Mouse (Mus musculus): Measurements from ENCODE around the gene Fpgs.

Gene Fpgs

GRCm38 (mm10) chr2:32724149-32724548, 20.2 kb upstream of the Fpgs start:
- DNase-seq = no peak

DNA sequence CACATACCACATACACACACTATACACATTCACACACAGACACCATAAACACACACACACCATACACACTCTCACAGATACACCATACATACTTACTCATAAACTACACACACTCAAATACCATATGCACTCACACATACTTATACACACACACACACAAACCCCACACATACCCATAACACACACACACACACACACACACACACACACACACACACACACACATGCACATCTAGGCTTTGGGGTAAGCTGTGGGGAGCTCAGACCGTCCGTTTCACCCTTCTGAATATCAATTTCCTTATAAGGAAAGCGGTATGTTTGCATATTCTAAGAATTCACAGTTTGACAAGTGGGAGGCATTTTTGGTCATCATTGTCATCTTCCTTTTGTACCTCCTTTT, 18.6 kb upstream of the Fpgs start:
- DNase-seq = no peak

DNA sequence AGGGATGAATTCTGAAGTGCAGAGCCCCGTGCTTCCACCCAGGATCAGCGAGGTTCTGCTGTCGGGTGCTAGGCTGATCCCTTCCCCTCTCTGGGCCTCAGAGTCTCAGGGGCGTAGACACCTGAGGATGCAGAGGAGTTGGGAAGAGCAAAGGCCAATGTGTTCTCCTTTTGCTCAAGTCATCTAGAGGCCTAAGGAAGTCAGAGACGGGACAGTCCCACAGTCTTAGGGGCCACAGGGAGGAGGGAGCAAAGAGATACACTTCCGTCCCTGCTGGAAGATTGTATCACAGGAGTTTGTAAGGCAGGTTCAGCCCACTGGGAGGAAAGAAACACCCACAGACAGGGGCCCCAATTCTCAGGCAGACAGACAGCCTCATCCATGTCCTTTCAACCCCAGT, 18.1 kb upstream of the Fpgs start:
- DNase-seq = no peak

DNA sequence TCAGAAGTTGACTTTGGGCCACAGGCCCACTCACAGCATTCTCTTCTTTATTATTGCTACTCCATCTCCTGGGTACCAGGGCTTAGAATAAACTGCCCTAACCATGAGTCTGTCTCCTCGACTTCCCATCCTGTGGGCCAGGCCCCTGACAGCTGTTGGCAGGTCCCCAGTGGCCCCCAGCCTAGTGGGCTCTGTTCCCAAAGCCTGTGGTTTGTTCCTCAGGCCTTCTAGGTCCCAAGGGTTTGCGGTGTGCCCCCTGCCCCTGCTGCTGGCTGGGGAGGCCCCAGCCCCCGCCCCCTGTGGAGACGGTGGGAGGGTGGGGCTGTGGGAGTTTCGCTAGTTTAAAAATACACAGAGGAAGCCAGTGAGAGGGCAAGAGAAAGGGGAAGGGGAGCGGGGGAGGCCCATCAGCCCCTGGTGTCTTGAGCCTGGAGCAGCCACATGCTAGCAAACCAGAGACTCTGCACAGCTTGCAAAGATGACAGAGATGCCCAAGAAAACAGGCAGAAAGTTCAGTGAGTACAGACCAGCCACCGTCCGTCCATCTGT, 16.8 kb upstream of the Fpgs start, which contains the start of gene Sh2d3c:
Gene Sh2d3c, plus strand, starts transcription at position 375 of the 549 bp plus-strand sequence.
- peak; percentile 65 to 70 for DNase-seq

GRCm38 (mm10) chr2:32720053-32720452, 16.1 kb upstream of the Fpgs start:
- no peak for DNase-seq

DNA sequence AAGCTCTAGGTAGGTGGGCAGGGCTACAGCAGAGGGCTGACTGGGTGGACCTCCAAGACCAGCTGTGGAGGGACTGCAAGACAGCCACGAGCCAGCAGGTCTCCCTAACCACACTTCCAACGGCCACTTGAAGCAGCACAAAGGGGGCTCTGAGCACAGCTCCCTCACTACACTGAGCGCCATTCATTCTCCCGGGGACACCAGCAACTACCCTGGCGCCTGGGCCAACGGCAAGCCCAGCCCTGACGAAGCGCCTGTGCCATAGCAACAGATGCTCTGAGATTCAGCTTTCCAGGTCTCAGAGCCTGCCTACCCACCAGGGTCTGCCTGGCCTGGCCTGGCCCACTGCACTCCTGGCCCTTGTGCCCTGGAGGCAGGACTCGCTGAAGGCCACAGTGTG, 14.8 kb upstream of the Fpgs start:
- DNase-seq = no peak

GRCm38 (mm10) chr2:32714987-32715425, 11.1 kb upstream of the Fpgs start:
- DNase-seq = peak; percentile 52 to 56

DNA sequence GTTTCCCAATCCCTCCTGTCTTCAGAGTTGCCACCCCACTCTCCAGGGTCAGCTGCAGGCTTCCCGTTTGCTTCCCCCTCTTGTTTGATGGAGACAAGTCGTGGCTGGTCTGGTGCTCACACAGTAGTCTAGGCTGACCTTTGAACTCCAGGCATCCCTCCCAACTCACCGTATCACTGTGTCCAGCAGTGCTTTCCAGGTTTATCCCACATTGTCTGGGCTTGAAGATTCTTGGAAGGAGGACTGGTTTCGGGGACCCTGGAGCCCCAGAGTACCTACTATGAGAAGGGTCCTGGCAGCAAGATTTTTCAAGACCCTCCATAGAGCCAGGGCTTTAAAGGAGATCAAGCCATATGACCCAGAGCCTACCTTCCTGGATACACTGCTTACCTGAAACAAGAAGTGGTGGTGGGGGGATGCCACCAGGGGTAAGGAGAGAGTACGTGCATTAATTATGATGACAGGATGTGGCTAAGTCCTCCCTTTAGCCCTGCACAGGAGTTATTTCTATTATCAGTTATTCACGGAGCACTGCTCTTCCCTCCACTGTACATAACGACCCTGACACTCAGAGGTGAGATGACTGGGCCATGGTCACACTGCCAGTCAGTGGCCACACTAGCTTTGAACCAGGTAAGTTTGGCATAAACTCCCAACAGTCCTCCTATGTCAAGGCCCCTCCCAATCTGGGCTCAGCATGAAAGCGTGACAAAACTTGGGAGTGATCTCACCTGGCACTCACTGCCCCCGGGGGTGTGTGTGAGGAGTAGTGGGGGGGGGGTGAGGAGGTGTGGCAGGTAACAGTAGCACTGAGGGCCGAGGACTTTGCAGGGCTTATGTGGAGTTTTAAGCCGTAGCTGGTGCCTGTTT, 10.4 kb upstream of the Fpgs start:
- peak in 1 of 2 experiments; percentile 29 for DNase-seq

DNA sequence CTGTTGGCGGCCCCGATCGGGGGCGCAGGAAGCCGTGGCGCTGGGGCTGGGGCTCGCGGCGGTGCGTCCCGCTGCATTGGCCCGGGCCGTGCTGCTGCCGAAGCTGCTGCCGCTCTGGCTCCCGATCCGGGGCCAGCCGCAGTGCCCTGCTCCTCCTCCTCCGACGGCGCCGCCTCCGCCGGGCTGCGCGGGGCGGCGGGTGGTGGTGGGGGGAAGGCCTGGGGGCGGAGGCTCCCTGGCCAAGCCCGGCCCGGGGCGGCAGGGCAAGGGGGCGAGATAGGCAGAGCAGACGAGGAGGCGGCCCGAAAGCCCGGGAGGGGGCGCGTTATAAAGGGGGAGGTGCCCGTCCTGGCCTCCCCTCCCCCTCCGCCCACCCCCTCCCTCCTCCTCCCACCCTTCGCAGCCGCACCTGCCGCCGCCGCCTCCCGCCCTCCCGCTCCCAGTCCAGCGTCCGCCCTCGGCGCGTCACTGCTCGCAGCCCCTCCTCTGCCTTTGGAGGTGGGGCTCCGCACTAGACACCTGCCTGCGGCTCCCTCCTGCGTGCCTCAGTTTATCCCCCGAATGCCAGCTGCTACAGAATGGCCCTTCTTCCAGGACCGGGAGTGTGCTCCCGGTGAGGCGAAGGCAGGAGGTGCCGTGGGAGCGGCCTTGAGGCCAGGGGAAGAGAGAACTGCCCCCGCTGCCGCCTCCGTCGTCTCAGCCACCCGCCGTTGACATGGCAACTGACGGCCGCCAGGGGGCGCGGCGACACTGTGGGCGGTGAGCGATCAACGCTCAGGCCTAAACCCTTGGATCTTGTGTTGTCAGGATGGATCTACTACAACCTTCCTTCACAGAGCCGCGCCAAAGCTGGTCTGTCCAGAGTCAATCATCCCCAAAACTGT, 9.2 kb upstream of the Fpgs start, which contains the start of gene Cdk9:
Gene Cdk9, minus strand, starts transcription at position 143 of the 884 bp plus-strand sequence.
- peak; percentile 88 to 89 for DNase-seq

DNA sequence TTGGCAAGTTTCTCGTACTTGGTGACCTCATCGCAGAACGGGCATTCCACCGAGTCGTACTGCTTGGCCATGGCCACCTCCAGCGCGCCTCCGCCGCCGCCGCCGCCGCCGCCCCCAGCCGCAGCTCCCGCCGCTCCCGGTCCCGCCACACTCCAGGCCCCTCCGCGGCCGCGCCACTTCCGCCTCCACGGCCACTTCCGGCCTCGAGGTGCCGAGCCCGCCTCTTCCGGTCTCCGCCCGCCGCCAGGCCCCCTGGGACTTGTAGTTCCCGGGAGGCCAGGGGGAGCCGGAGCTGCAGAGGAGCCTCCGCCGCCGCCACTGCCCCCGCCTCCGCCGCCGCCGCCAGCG, 8.6 kb upstream of the Fpgs start:
- DNase-seq = peak; percentile 93 to 97

GRCm38 (mm10) chr2:32712108-32712551, 8.2 kb upstream of the Fpgs start:
- peak; percentile 68 to 71 for DNase-seq

GRCm38 (mm10) chr2:32711301-32712056, 7.5 kb upstream of the Fpgs start:
- DNase-seq = no peak

DNA sequence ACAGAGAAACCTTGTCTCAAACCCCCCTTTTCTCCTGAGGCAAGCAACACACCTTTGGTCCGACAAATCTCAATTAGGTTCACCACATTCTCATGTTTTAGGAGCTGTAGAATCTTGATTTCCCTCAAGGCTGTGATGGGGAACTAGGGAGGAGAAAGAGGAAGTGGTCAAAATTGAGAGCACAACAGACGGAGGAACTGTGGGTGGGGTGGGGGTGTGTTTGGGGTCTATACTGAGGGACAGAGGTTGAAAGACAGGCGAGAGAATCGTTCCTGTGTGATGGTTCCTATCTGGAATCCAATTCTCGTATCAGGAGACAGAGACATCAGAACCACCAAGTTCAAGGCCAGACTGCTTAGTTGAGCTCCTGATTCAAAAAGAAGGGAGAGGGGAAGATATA, 6.5 kb upstream of the Fpgs start:
- DNase-seq = peak; percentile 43 to 51

DNA sequence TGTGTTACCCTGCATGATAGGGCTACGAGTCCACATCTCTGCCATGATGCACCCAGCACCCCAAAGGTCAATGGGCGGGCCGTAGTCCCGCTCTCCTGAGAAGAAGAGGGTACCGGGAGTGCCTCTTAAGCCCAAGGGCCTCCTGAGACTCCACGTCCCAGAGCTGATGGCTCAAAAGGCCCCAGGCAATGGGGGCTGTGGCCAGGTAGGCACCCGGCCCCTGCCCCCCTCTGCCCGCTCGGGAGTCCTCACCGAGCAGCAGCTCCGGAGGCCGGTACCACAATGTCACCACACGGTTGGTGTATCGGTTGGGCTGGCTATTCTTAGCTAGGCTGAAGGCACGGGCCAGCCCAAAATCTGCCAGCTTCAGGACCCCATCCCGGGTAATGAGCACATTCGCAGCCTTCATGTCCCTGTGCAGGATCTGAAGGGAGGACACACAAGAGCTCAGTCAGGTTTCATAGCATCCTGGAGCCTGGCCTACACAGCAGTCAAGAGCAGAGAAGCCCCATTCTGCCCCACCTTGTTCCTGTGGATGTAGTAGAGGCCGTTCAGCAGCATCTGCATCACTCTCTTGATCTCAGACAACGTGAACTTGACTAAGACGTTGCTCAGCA, 5.7 kb upstream of the Fpgs start:
- DNase-seq = no peak

GRCm38 (mm10) chr2:32708643-32709042, 4.7 kb upstream of the Fpgs start:
- DNase-seq = peak; percentile 38 to 58

DNA sequence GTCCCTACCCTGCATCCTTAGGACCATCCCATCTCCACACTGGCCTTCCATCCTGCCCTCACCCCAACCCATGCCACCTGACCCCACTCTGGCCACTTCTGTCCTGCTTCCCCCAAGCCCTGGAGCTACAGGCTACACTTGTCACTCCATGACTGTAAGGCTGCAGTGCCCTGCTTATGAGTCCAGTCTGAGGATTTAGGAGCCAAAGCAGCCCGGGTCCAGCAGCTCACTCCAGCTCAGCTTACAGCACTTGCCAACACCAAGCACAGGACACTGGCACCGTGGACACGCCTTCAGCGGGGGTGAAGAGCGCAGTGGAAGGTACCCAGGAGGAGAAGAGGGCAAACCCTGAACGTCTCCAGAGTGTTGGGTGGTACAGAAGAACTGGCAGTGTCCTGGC, 3.0 kb upstream of the Fpgs start:
- no peak for DNase-seq

DNA sequence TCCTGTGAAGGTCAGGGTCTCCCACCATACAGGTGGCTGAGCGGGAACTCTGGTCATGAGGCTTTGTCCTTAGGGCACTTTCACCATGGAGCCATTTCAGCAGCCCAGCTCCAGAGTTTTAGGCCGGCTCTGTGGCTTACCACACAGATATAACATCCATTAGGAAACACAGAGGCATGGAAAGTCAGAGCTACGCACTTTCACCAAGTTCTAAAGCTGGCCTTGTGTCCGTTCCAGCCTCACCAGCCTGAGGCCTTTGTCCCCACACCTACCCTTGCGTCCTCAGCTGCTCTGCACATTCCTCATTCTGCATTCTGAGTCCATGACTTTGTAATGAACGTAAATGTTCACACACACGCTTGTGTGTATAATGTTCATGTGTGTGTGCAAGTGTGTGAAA, 1.1 kb upstream of the Fpgs start:
- no peak for DNase-seq

DNA sequence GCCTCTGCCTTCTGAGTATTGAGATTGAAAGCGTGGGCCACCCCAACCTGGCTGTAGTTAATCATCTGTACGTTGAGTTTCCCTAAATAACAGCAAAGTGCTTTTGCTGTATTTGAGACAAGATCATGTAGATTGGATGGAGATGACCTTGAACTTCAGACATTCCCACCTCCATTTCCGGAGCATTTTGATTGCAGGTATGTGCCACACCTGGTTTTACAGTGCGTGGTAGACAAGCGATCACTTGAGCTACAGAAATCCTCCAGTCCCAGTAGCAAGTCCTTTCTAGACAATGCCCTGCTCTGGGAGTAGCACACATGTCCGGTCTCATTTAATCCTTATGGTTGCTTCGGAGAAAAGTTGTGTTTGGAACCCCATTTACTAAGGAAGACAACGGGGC, 899 bp downstream of the Fpgs start:
- DNase-seq = no peak

GRCm38 (mm10) chr2:32700966-32701743, 2.8 kb downstream of the Fpgs start:
- no peak for DNase-seq

DNA sequence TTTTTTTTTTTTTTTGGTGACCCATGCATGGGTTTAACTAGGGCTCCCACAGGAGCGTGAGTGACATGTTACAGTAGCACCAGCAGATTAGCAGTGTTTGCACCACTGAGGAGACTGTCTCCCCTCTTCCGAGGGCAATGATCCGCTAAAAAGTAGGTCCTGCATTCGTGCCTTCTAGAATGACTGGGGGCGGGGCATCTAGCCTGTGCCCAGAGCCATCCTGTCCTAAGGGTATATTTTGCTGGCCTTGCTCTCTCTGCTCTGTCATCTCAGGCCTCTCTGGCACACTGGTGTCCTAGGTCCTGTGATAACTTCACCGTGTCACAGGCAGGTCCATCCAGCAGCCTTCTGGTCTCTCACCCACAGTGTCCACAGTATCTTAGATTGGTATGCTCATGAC, 4.3 kb downstream of the Fpgs start:
- no peak for DNase-seq

GRCm38 (mm10) chr2:32694691-32695090, 9.3 kb downstream of the Fpgs start:
- DNase-seq = no peak

Measured in spleen, adult 18-20 months (tissue).